Comparison of ENCODE assay signal across 26 mouse cellular contexts in the genomic region with DNA sequence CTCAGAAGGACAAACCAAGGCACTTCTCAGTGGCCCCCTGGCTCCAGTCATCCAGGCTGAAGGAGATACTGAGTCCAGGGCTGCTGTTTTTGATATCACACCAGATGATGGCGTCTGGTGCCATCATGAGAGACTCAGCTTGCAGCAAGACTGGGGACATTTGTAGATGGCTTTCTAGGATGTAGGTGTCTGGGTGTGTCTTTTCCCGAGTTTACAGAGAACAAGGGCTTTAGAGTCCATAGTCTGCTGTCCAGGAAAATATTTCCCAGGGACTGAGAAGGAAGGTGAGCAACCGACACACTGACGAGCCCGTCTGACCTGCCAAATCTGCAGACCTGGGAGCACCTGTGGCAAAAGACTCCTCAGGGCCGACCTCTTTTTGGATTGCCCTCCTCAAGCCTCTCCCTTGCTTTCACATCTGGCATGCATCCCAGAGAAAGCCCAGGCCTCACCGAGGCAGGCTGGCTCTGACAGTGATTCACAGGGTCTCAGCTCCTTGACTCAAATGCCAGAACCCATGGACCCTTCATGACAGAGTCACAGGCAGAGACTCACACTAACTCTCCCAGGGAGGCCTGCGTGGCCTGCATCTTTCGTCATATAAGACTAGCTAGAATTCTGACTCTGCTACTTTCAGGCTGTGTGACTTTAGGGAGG. TPM values are rescaled to one million over a fixed set of nuclear protein-coding genes. Genes with fewer than 3 reads are reported as not detected.
DNase-seq lines count a peak whose midpoint lies in the region; ATAC-seq lines count a peak whose summit lies in the region.
"Had no signal": no experiment of that assay in that cellular context is flagged by ENCODE, and none has a peak within 500 bp of the region (broad histone marks: within the 10 kb centered on the region; RNA-seq: fewer than 3 reads in every experiment).

No protein-coding gene starts in this region.

- peaks cover 6% of the 10 kb centered on the region in 2 experiments; a peak in 2 of 4 replicates for H3K4me1 ChIP-seq in heart, embryonic 14.5 days (ENCODE audit: control insufficient read depth in 2 of 2, insufficient read depth in 2 of 2, low read length in 2 of 2)
- peaks cover 12% of the 10 kb centered on the region for H3K4me1 ChIP-seq in intestine, embryonic 16.5 days (ENCODE audit: control insufficient read depth, insufficient read depth, low read length)
- H3K4me1 ChIP-seq in forebrain, embryonic 16.5 days (replicated peaks; ENCODE audit: control insufficient read depth, insufficient read depth, low read length): peaks cover 7% of the 10 kb centered on the region
- H3K4me1 ChIP-seq: embryonic facial prominence, embryonic 12.5 days; forebrain, embryonic 12.5 days; forebrain, embryonic 15.5 days had no signal

- no peaks in the 10 kb centered on the region for H3K9me3 ChIP-seq in heart, embryonic 14.5 days (ENCODE audit: control insufficient read depth, low read length)
- no peaks in the 10 kb centered on the region for H3K9me3 ChIP-seq in intestine, embryonic 16.5 days (ENCODE audit: control insufficient read depth, low read length)
- H3K9me3 ChIP-seq in forebrain, embryonic 16.5 days (ENCODE audit: control insufficient read depth, low read length): no peaks in the 10 kb centered on the region
- H3K9me3 ChIP-seq: embryonic facial prominence, embryonic 12.5 days; embryonic facial prominence, embryonic 15.5 days; forebrain, embryonic 12.5 days; forebrain, embryonic 15.5 days had no signal

- ATAC-seq in heart, embryonic 14.5 days (ENCODE audit: insufficient number of reproducible peaks, insufficient read depth, low FRiP score, low read depth): no peak
- peak; percentile 52 for ATAC-seq in intestine, embryonic 16.5 days
- no peak for ATAC-seq in forebrain, embryonic 16.5 days
- ATAC-seq: activated CD4-positive, CD25-positive, alpha-beta regulatory T cell, adult 4 months; forebrain, embryonic 15.5 days; hindbrain, postnatal 0 days; inflammation-experienced regulatory T-cells, adult 6 months had no signal

- 0 out of 2 replicates have a peak overlapping the region, but pooled peaks have one; percentile 3 for H3K9ac ChIP-seq in heart, embryonic 14.5 days (ENCODE audit: low read length)
- 0 out of 2 replicates have a peak overlapping the region, but pooled peaks have one; percentile 7 for H3K9ac ChIP-seq in intestine, embryonic 16.5 days (ENCODE audit: low read depth, low read length)
- no peak overlapping the region for H3K9ac ChIP-seq in forebrain, embryonic 16.5 days (replicated peaks; ENCODE audit: low read depth, low read length)
- H3K9ac ChIP-seq: embryonic facial prominence, embryonic 12.5 days; embryonic facial prominence, embryonic 15.5 days; forebrain, embryonic 12.5 days; forebrain, embryonic 15.5 days; hindbrain, embryonic 14.5 days had no signal

- no peak overlapping the region for H3K27ac ChIP-seq in heart, embryonic 14.5 days (replicated peaks in 1 of 2; ENCODE audit: control insufficient read depth in 1 of 2, insufficient read depth in 1 of 2, low read depth in 2 of 2, low read length in 2 of 2)
- H3K27ac ChIP-seq in intestine, embryonic 16.5 days (ENCODE audit: low read length): 0 out of 2 replicates have a peak overlapping the region, but pooled peaks have one; percentile 20
- no peak overlapping the region for H3K27ac ChIP-seq in forebrain, embryonic 16.5 days (ENCODE audit: low read length)
- H3K27ac ChIP-seq: embryonic facial prominence, embryonic 12.5 days; embryonic facial prominence, embryonic 15.5 days; forebrain, embryonic 12.5 days; forebrain, embryonic 15.5 days; hindbrain, embryonic 14.5 days; hindbrain, postnatal 0 days had no signal

- H3K36me3 ChIP-seq in heart, embryonic 14.5 days (ENCODE audit: control insufficient read depth, insufficient read depth, low read length): no peaks in the 10 kb centered on the region
- H3K36me3 ChIP-seq in intestine, embryonic 16.5 days (ENCODE audit: control insufficient read depth, insufficient read depth, low read length): no peaks in the 10 kb centered on the region
- H3K36me3 ChIP-seq in forebrain, embryonic 16.5 days (ENCODE audit: control insufficient read depth, insufficient read depth): no peaks in the 10 kb centered on the region
- H3K36me3 ChIP-seq: embryonic facial prominence, embryonic 12.5 days; embryonic facial prominence, embryonic 15.5 days; forebrain, embryonic 12.5 days; forebrain, embryonic 15.5 days had no signal

- DNase-seq in heart, adult 8-10 months (ENCODE audit: low spot score): no peak
- DNase-seq in NIH3T3 (ENCODE audit: low read depth): peak; percentile 50
- no peak for DNase-seq in left cerebral cortex, postnatal 10 days (ENCODE audit: extremely low spot score in 1 of 2, low spot score in 2 of 2)
- no peak for DNase-seq in embryo, embryonic 10 days (ENCODE audit: low spot score)
- DNase-seq: adrenal gland, adult 8-10 months; cerebellum, adult 18-20 months; cerebellum, adult 9-10 months; cerebellum, postnatal 14 days; gastrocnemius, postnatal 10 days; gastrocnemius, postnatal 36 days; heart, postnatal 14 days; heart, postnatal 4 days; kidney, adult 2 months had no signal

- no peak overlapping the region for H3K4me3 ChIP-seq in heart, embryonic 14.5 days (ENCODE audit: control insufficient read depth in 1 of 2, insufficient read depth in 1 of 2, low read depth in 1 of 2, low read length in 2 of 2)
- no peak overlapping the region for H3K4me3 ChIP-seq in intestine, embryonic 16.5 days (ENCODE audit: low read length)
- H3K4me3 ChIP-seq in forebrain, embryonic 16.5 days (replicated peaks; ENCODE audit: low read length): no peak overlapping the region
- H3K4me3 ChIP-seq: embryonic facial prominence, embryonic 12.5 days; embryonic facial prominence, embryonic 15.5 days; erythroblast, embryonic 14.5 days; forebrain, embryonic 12.5 days; forebrain, embryonic 15.5 days had no signal

- intact Hi-C loops in left cerebral cortex, postnatal 10 days (cut with DNase I): no loop called here

- H3K27me3 ChIP-seq in heart, embryonic 14.5 days (ENCODE audit: control insufficient read depth, insufficient read depth, low read length): peaks cover 3% of the 10 kb centered on the region; the same call in 1 of the 2 replicates
- H3K27me3 ChIP-seq in intestine, embryonic 16.5 days (replicated peaks; ENCODE audit: control insufficient read depth, insufficient read depth, low read length): no peaks in the 10 kb centered on the region
- H3K27me3 ChIP-seq in forebrain, embryonic 16.5 days (replicated peaks; ENCODE audit: control insufficient read depth, insufficient read depth, low read length): no peaks in the 10 kb centered on the region
- H3K27me3 ChIP-seq: embryonic facial prominence, embryonic 12.5 days; embryonic facial prominence, embryonic 15.5 days; forebrain, embryonic 15.5 days had no signal

- no peak overlapping the region for H3K4me2 ChIP-seq in heart, embryonic 14.5 days (ENCODE audit: low read length)
- no peak overlapping the region for H3K4me2 ChIP-seq in intestine, embryonic 16.5 days (ENCODE audit: low read depth, low read length)
- H3K4me2 ChIP-seq in forebrain, embryonic 16.5 days (ENCODE audit: low read length): no peak overlapping the region
- H3K4me2 ChIP-seq: embryonic facial prominence, embryonic 12.5 days; embryonic facial prominence, embryonic 15.5 days; forebrain, embryonic 12.5 days; forebrain, embryonic 15.5 days; heart, embryonic 11.5 days; hindbrain, embryonic 14.5 days had no signal

- WGBS in heart, embryonic 14.5 days: 56% methylated on average over 9 of the region's 9 CpGs
- WGBS in intestine, embryonic 16.5 days: 60% methylated on average over 9 of the region's 9 CpGs
- WGBS in forebrain, embryonic 16.5 days: 72% methylated on average over 9 of the region's 9 CpGs

RNA-seq across cellular contexts. Expression of a gene that starts 23.9 kb away (rescaled TPM):
- 8.8 and 10.2 TPM in 2 replicates for polyA plus RNA-seq in heart, embryonic 14.5 days (2014; fragmentation: Nextera tagmentation; extraction: Ambion mirVana)
- 1 to 10 TPM; 2.5 to 4.0 (median 3.1) TPM for total RNA-seq in heart, adult 8-10 months (2022)
- 16.6 and 17.6 TPM in 2 replicates for polyA plus RNA-seq in intestine, embryonic 16.5 days (2015; fragmentation: Nextera tagmentation; extraction: Ambion mirVana)
- 1 to 10 TPM; 7.8 to 8.6 TPM for total RNA-seq in left cerebral cortex, postnatal 10 days (2021)
- 1.3 and 1.9 TPM in 2 replicates for polyA plus RNA-seq in forebrain, embryonic 16.5 days (2015; fragmentation: Nextera tagmentation; extraction: Ambion mirVana)

RNA-seq across cellular contexts. Expression of a gene that starts 44.8 kb away (rescaled TPM):
- 17.7 and 20.2 TPM in 2 replicates for polyA plus RNA-seq in heart, embryonic 14.5 days (2014; fragmentation: Nextera tagmentation; extraction: Ambion mirVana)
- total RNA-seq in heart, adult 8-10 months (2022): 10 to 100 TPM; 24.3 to 30.5 (median 28.2) TPM
- 14.9 and 17.9 TPM in 2 replicates for polyA plus RNA-seq in intestine, embryonic 16.5 days (2015; fragmentation: Nextera tagmentation; extraction: Ambion mirVana)
- total RNA-seq in left cerebral cortex, postnatal 10 days (2021): 10 to 100 TPM; 67.0 to 73.3 TPM
- polyA plus RNA-seq in forebrain, embryonic 16.5 days (2015; fragmentation: Nextera tagmentation; extraction: Ambion mirVana): 43.5 and 50.3 TPM in 2 replicates
